Mouse (Mus musculus) ES-E14 (cell line): ENCODE measurements around the gene Fbxw9.

Source experiments
- HCFC1 ChIP-seq: IDR thresholded peaks from 2 replicates; pipeline ENCODE4 v1.6.1; 2012; ENCODE audit warnings: low read length, inconsistent platforms, borderline replicate concordance; ENCODE audit not compliant: insufficient read depth
- ZC3H11A ChIP-seq: IDR thresholded peaks from 2 replicates; pipeline ENCODE4 v1.6.1; 2012; ENCODE audit warnings: low read depth, mild to moderate bottlenecking, inconsistent platforms, low read length, borderline replicate concordance
- ZNF384 ChIP-seq: IDR thresholded peaks from 2 replicates; pipeline ENCODE4 v1.6.1; 2012; ENCODE audit warnings: low read depth, low read length, inconsistent platforms

GRCm38 (mm10) chr8:85035728-85036310, 24.0 kb upstream of the Fbxw9 start:
- no peak for TF ChIP-seq HCFC1
- no peak for TF ChIP-seq ZC3H11A
- TF ChIP-seq ZNF384, result no peak
